Mouse (Mus musculus) activated CD4-positive, CD25-positive, alpha-beta regulatory T cell, adult 4 months (primary cell): ENCODE data around the gene Lrrc10b. TPM values are rescaled to one million over a fixed set of nuclear protein-coding genes. Genes with fewer than 3 reads are reported as not detected.

Experiments used
- ATAC-seq: one replicate; pipeline ENCODE4 v1.8.0; 2017
- polyA plus RNA-seq, 2 experiments: library from polyadenylated mRNA; unstranded; fragments of 100-300 nt; shearing (Covaris generic); gene quantifications; one replicate each; pipeline ENCODE4 v1.2.1; 2017

Gene Lrrc10b
- polyA plus RNA-seq, 2 experiments from 2014 or later = not detected

DNA sequence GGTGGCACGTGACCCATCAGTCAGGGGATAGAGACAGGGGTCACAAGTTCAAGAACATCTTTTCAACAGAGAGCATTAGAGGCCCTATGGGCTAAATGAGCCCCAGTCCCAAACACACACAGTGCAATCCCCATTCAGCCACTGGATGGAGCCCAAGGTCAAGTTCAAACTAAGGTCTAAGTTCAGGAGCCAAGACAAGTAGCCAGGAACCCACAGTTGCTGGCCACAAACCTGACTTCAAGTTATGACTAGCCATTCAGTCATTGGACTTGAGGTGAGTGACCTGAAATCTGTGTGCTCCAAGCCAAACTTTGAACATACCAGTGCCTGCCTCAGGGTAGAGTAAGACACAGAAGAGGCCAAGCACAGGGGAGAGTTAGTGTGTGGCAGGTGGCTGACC lies 19.8 kb downstream of the Lrrc10b start:
- no peak for ATAC-seq

DNA sequence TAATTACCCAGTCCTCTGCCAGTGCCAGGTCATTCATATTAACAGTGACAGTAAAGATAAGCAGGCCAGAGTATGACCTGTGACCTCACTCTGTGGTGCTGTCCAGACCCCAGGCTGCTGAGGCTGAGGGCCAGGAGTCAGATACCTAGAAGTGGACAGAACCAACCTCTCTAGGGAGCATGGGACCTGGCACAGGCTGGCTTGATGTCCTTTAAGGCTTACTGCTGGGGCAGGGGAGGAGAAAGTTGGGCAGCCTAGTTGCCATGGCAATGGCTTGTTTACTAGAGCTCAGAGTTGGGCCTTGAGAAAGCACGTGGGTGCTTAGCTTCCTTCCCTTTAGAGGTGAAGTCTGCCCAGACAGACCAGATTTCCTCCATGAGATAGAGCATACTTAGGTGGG lies 20.5 kb downstream of the Lrrc10b start:
- no peak for ATAC-seq

DNA sequence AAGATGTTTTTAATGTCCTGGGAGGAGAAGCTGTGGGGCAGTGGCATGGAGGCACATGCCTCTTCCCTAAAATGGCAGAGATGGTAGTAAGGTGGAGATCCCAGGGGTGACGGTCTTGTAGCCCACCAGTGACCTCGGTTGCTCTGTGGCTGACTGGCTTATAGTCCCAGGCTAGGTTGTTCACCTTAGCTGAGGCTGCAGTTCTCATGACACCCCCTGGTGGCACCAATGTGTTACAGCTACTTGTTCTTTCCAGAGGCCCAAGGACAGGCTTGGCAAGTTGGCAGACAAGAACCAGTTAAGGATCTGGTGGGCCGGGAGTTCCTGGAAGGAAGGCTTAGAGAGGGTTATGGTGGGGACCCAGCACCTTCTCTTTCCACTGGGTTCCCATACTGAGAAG lies 21.4 kb downstream of the Lrrc10b start:
- no peak for ATAC-seq

- no peak for ATAC-seq
These were observed 22.3 kb downstream of the Lrrc10b start for GRCm38 (mm10) chr19:10434927-10435326.

GRCm38 (mm10) chr19:10433879-10434540 lies 23.3 kb downstream of the Lrrc10b start:
- ATAC-seq = no peak

- ATAC-seq = no peak
These were observed 24.0 kb downstream of the Lrrc10b start for GRCm38 (mm10) chr19:10433225-10433624.

- no peak for ATAC-seq
These were observed 25.4 kb downstream of the Lrrc10b start for GRCm38 (mm10) chr19:10431841-10432240.

DNA sequence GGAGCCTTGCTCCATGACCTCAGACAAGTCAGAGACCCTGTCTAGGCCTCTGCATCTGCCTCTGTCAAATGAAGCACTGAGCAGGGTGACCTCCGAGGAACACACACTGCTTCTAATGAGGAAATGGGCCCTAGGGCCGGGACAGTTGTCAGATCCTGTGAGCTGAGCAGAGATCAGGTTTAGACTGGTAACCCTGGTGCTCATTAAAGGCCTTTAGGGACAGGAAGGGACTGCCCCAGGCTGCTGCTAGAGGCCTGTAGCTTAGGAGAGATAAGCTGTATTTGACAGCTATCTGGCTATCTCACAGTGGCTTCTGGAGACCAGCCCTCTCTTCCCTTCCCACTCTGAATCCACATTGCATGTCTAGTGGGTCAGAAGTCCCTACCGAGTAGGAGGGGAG lies 25.9 kb downstream of the Lrrc10b start:
- no peak for ATAC-seq

GRCm38 (mm10) chr19:10429371-10429770 lies 27.9 kb downstream of the Lrrc10b start:
- no peak for ATAC-seq

DNA sequence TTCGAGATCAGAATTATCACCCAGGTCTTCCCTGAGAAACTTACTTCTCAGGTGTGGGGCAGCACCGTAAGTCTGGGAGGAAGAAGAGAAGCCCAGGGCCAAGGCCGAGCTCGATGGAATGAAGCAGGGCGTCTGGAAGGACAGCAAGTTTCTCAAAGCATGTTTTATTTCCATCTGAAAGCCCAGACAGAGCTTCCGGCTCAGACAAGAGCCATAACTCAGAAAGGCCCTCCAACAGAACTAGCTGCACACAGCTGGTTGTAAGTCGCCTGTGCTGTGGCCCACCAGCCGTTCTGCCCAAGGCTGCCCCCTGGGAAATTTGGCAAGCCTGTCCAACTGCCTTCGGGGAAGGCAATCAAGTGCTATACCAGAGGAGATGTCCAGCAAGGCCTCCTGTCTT lies 29.8 kb downstream of the Lrrc10b start:
- ATAC-seq = no peak

DNA sequence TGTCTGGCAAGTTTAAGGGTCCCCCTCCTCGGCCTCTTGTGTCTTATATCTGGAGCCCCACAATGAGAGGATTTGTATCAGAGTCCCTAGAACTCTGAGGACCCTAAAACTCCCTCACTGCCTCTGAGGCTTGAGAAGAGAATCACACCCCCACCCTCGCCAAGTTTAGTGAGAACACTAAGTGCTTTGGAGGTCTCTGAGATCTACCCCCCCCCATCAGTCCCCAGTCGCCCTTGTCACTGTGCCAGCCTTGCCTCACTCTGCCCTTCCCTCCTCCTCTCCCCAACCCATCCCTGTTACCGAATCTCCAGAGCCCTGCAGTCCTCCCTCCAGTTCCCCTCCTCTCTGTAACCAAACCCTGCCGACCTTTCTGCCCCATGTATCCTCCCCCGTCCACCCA lies 30.5 kb downstream of the Lrrc10b start:
- ATAC-seq = no peak

DNA sequence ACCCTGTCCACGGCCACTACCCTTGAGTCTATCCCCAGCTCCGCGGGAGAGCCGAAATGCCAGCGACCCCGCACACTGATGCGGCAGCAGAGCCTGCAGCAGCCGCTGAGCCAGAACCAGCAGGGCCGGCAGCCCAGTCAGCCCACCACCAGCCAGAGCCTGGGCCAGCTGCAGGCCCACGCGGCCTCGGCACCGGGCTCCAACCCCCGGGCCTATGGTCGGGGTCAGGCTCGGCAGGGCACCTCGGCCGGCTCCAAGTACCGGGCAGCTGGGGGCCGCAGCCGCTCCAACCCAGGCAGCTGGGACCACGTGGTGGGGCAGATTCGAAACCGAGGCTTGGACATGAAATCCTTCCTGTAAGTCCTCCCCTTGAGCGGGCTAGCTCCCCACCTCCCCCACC lies 31.0 kb downstream of the Lrrc10b start:
- no peak for ATAC-seq

- ATAC-seq = no peak
These were observed 31.6 kb downstream of the Lrrc10b start for GRCm38 (mm10) chr19:10425484-10426270.

DNA sequence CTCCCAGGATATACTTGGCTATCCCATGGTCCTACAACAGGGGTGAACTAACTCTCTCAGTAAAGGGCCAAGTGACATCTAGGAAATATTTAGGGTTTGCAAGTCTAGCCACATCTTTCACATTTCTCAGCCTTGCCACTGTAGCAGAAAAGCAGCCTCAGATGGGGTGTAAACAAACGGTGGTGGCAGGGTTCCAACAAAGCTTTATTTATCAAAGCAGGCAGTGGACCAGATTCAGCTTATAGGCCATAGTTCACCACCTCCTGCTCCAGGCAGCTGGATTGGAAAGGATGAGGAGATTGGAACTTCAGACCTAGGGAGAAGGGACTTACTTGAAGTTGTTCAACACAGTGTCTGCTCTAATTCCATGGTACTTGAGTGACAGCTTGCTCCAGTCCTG lies 32.5 kb downstream of the Lrrc10b start:
- ATAC-seq = no peak

DNA sequence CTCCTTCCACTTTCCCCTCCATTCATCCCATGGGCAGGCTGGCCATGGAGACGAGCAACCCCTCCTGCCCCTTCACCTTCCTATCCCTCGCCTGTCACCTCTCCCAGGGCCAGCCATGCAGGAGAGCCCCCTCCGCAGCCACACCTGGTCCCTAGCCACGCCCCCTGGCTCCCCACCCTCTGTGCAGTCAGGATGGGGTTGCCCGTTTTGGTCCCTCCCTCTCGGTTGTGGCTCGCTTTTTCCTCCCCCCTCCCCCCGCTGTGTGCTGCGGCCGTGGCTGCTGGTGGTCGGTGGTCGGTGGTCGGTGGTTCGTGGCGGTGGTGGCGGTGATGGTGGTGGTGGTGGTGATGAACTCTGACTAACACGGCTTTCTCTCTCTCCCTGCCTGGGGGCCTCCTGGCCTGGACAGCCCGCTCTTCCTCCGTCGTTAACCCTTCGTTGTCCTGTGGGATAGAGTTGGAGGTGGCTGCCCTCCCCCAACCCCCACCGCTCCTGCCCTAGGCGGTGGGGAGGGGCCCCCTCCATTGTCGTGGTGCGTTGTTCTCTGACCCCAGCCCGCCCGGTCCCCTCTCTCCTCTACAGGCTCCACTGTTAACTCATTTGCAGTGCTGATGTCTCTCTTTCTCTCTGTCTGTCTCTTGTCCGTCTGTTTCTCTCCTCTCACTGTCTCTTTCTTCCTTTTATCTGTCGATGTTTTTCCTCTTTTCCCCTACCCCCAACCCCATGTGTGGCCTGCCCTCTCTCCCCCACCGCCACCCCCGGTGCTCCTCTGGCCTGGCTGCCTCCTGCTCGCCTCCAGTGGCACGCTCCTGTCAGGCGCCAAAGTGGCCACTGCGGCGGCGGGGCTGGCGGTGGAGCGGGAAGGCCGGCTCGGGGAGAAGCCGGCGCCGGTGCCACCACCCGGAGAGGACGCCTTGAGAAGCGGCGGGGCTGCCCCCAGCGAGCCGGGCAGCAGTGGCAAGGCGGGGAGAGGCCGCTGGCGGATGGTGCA lies 35.0 kb downstream of the Lrrc10b start:
- no peak for ATAC-seq

DNA sequence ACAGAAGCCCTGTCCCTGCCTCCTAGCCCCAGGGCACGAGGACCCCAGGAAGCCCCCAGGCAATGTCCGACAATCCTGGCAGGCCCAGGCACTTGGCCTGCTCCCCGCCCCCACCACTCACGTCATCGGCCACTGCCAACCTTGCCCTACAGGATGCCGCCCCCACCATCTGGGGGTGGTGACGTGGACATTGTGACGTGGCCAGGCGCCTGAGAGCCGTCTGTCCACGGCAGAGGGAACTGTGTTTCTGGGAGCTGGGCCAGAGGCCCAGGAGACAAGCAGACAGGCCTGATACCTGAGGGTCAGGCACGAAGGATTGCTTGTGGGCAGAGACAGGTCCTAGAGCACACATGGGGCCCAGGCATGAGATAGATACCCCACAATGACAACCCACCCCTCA lies 39.8 kb downstream of the Lrrc10b start:
- no peak for ATAC-seq

GRCm38 (mm10) chr19:10416889-10417288 lies 40.4 kb downstream of the Lrrc10b start:
- ATAC-seq = no peak

DNA sequence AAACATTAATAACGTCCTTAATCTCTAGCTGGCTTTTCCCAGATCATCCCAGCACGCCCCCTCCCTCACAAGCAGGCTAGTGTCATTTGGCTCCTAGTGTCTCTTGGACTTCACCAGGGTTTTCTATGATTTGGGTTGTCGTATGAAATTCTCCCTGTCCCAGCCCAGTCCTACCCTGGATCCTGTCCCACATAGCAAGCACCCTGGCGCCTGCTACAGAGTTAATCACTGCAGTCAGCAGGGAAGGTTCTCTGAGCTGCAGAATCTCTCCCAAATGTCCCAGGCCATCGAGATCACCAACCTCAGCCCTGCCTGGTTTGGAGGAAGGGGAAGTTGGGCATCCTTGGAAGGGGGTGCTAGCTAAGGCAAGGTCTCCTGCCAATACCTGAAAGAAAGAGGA lies 41.8 kb downstream of the Lrrc10b start:
- no peak for ATAC-seq

- ATAC-seq = no peak
These were observed 43.5 kb downstream of the Lrrc10b start for GRCm38 (mm10) chr19:10413701-10414242.
